Mouse (Mus musculus) monocyte, adult 2 months (primary cell): ENCODE data around the gene Fam81a.
A peak's percentile ranks its signal among the peaks of the same experiment; 100 is the strongest.

Experiments
- DNase-seq, 2 experiments: peaks; one replicate each; pipeline ENCODE4 v3.0.0; 2022; ENCODE audit warnings: low spot score in 2 of 2, low read depth in 1 of 2

Gene Fam81a

DNA sequence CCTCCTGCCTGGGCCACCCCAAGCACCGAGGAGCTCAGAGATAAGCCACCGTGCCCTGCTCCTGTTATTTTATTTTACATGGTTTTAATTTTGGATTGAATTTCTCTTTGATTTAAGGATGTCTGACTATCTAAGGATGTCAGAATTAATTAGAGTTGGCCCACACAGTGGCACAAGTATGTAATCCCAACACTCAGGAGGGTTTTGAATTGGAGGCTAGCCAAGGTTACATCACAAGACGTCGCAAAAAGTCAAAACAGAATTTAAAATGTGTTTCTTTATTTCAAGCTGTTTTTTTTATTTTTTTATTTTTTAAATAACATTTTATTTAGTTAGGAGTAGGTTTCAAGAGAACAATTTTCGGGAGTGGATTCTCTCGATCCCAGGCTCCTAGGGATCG lies 31.5 kb downstream of the Fam81a start:
- DNase-seq: no peak

DNA sequence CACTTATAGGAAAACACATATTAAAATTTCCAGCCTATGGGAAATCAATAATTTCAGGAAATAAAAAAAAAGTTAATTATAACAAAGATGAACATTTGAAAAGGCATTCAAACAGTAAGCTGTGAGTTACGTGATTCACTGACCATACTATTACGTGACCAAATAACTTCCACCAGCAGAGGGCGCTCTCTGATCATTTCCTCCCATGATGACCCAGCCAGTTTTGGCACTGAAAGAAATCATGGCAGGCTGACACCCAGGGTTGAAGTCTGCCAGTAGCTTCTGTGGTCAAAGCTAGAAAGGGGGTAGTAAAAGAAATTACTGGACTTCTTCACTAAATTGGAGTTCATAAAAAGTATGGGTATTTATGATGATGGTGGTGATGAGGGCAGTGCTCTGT lies 33.1 kb downstream of the Fam81a start:
- DNase-seq: peak in 1 of 2 experiments; percentile 22

GRCm38 (mm10) chr9:70108151-70108550 lies 34.2 kb downstream of the Fam81a start:
- no peak for DNase-seq

- no peak for DNase-seq
Measured at GRCm38 (mm10) chr9:70105573-70105972, 36.8 kb downstream of the Fam81a start.

- DNase-seq: no peak
Measured at GRCm38 (mm10) chr9:70103106-70103505, 39.3 kb downstream of the Fam81a start.

- DNase-seq: no peak
Measured at GRCm38 (mm10) chr9:70097542-70097941, 44.8 kb downstream of the Fam81a start.

DNA sequence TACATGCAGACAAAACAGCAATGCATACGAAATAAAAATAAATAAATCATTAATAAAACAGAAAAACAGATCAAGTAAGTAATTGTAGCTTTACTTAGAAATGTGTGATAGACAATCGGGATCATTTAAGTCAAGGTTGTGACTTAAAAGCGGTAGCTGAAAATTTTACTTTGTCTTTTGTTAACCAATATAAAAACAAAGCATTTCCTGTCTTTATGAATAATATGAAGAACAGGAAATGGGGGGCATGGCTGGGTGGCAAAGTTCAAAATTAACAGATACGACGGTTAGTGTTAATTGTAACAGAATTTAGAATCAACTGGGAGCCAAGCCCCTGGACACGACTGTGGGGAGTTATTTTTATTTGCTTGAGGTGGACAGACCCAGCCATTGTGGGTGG lies 47.3 kb downstream of the Fam81a start:
- no peak for DNase-seq

GRCm38 (mm10) chr9:70090541-70090940 lies 51.8 kb downstream of the Fam81a start:
- no peak for DNase-seq

DNA sequence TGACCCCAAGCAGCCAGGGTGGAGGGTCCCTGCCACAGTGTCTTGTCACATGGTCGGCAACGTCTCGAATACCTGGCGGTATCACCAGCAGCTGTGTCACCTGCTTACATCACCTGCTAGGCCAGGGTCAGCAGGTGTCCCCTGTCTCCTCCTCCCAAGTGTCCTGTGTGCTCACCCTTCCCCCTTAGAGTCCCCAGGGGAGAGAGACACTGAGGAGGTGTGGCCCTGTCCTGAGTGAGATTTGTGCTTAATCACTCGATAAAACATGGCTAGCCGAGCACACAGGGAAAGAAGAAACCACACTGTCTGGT lies 53.6 kb downstream of the Fam81a start:
- no peak for DNase-seq

- no peak for DNase-seq
Measured at GRCm38 (mm10) chr9:70088041-70088785, 54.1 kb downstream of the Fam81a start.

- DNase-seq: no peak
Measured at GRCm38 (mm10) chr9:70087379-70087778, 55.0 kb downstream of the Fam81a start.

GRCm38 (mm10) chr9:70086091-70086490 lies 56.3 kb downstream of the Fam81a start:
- no peak for DNase-seq

GRCm38 (mm10) chr9:70084107-70084506 lies 58.3 kb downstream of the Fam81a start:
- no peak for DNase-seq

DNA sequence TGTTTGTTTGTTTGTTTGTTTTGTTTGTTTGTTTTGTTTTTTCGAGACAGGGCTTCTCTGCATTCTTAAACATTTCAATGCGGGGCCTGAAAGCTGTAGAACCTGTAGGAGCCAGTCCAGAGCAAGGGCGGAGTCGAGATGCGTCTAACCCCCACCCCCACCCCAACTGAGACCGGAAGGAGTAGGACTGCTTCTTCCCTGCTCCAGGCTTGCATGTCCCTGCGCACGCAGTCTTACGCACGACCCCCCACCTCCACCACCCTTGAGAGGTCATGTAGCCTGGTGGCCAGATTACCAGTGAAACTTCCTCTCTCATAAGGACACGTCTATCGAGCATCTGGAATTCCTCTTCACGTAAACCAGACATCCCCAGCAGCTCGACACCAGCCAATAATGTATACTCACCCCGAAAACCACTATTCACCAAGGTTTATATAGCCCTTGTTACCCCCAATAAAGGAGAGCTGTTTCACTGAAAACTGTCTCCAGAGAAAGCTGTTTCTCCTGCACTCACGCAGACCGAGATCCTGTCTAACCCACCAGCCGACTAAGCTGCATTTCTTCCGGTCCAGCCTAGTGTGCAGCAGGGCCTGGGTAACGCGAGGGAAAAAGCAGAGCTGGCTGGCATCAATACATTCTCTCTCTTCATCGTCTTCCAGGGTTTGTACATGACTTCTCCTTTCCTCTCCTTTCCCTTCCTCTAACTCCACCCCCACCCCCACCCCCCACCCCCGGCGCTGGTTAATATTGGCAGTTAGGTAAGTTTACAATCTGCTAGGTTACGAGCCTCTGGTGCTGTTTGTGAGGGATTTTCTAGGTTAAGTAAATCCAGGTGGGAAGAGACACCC lies 59.8 kb downstream of the Fam81a start:
- DNase-seq: no peak

- DNase-seq: no peak
Measured at GRCm38 (mm10) chr9:70081767-70082166, 60.6 kb downstream of the Fam81a start.

DNA sequence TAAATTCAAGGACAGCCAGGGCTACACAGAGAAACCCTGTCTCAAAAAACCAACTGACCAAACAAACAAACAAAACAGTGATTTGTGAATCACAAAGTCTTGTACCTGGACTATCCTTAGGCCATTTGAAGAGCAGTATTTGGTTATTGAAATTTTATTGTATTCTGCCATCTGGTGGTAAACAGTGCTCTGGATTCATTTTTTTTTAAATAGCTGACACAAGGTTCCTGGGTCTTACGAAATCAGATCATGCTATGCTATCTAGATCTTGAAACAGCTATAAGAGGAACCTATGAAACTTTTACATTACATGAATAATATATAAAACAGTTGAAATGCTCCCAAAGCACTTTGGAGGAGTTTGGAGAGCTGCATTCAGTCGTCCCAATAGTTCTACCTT lies 61.4 kb downstream of the Fam81a start:
- no peak for DNase-seq

DNA sequence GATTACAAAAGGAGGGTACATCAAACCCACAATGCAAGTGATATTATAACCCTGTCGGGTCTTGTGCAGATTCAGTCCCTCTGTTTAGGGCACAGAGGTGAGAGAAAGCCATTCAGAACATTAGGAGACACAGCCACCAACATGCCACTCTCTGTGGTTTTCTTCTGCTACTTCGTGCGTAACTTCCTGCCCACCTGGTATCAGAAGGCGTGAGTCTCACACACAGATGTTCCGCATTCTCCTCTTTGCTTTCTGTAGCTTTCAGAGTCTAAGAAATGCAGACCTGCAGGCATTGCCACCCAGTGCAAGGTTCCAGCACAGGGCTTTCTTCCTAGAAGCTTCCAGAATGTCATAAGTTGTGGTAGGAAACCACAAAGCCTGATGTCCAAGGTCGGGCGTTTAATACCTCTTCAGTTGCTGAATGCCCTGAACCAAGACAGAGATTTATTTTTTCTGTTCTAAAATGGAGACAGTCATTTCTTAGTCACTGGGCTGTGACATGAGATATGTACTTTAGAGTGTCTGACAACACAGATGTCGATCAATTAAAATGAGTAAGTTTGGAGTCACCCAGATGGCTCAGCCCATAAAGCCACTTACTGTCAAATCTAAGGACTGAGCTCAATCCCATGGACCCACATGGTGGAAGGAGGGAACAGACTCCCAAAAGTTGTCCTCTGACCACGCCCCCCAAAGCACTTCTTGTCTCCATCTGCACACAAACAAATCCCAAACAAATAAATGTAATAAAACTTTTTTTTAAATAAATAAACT lies 62.1 kb downstream of the Fam81a start:
- DNase-seq: no peak

DNA sequence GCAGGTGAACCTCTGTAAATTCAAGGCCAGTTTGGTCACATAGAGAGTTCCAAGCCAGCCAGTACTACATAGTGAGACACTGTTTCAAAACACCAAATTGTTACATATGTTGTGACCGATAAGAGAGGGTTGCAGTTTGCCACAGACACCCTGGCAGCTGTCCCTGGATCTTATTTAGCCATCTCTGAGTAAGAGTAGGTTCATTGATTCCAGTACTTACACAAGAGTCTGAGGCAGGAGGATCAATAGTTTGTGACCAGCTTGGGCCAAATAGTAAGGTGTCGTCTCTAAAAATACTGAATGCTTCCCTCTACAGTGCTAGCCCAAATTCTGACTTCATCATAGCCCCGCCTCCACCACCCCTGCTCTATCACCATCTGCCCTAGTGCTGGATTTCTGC lies 64.3 kb downstream of the Fam81a start:
- no peak for DNase-seq

GRCm38 (mm10) chr9:70077170-70077569 lies 65.2 kb downstream of the Fam81a start:
- no peak for DNase-seq

DNA sequence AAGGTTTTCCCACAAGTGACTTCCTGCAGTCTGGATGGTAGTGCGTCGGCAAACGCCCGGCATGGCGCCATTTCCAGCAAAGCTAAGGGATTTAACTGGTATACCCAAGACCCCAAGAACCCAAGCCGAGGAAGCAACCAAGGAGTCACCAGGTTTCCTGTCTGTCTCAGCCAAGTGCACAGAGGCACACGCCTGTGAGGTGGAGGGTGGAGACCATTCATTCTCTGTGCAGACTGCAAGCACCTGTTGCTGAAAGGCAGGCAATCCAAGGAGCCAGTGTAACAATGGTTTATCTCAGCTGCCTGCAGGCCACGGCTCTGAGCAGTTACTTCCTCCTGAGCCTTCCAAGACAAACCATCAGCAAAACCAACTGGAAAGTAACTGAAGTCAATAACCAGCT lies 70.0 kb downstream of the Fam81a start:
- no peak for DNase-seq

- no peak for DNase-seq
Measured at GRCm38 (mm10) chr9:70069961-70070435, 72.4 kb downstream of the Fam81a start.

- DNase-seq: no peak
Measured at GRCm38 (mm10) chr9:70067497-70067896, 74.9 kb downstream of the Fam81a start.
